Comparison of ENCODE assay signal across 21 mouse cellular contexts in the genomic region with DNA sequence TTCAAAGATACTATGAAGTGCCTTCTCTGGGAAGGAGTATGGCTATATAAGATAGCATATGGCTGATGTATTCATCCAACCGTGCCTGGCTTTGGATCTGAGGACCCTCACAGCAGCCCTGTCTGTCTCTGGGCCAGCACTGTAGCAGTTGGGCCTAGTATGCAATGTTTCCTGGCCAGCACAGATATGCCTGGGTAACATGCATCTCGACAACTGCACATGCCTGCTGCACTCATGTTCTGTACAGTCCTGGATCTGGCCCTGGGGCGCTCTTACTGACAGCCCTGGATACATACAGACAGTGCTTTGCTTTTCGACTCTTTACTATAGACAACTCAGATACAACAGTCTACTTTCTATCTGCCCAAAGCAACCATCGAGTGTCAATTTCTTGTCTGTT.
DNase-seq lines count a peak whose midpoint lies in the region; ATAC-seq lines count a peak whose summit lies in the region.
"Had no signal": no experiment of that assay in that cellular context is flagged by ENCODE, and none has a peak within 500 bp of the region (broad histone marks: within the 10 kb centered on the region; RNA-seq: fewer than 3 reads in every experiment).

No protein-coding gene starts in this region.

- H3K9me3 ChIP-seq in forebrain, embryonic 13.5 days (replicated peaks): no peaks in the 10 kb centered on the region
- no peaks in the 10 kb centered on the region for H3K9me3 ChIP-seq in forebrain, embryonic 12.5 days
- H3K9me3 ChIP-seq: G1E; hindbrain, embryonic 13.5 days; intestine, embryonic 15.5 days had no signal

- H3K27me3 ChIP-seq in forebrain, embryonic 13.5 days: no peaks in the 10 kb centered on the region
- H3K27me3 ChIP-seq in forebrain, embryonic 12.5 days: no peaks in the 10 kb centered on the region
- H3K27me3 ChIP-seq: CH12.LX; intestine, embryonic 15.5 days; Patski had no signal

- no peak overlapping the region for H3K4me3 ChIP-seq in forebrain, embryonic 13.5 days
- H3K4me3 ChIP-seq in forebrain, embryonic 12.5 days (replicated peaks): no peak overlapping the region
- H3K4me3 ChIP-seq: hindbrain, embryonic 13.5 days; intestine, embryonic 15.5 days had no signal

- peak; percentile 62; the same call in 1 of the 2 replicates for ATAC-seq in forebrain, embryonic 13.5 days
- no peak for ATAC-seq in forebrain, embryonic 12.5 days (ENCODE audit: low FRiP score)
- ATAC-seq: intestine, embryonic 15.5 days; Patski had no signal

- DNase-seq in heart, adult 11 months: peak; percentile 81
- DNase-seq in heart, adult 18-20 months: no peak
- peak; percentile 53 for DNase-seq in left cerebral cortex, postnatal 4 days
- no peak for DNase-seq in left cerebral cortex, postnatal 14 days (ENCODE audit: low spot score in 2 of 2)
- no peak for DNase-seq in spleen, adult 12 weeks (ENCODE audit: low spot score)
- DNase-seq: adrenal gland, postnatal 10 days; adrenal gland, postnatal 36 days; B cell, adult 2 months; cerebellum, adult 11 months; cerebellum, adult 8-10 months; gastrocnemius, postnatal 25 days; kidney, adult 11 months; kidney, adult 9 months had no signal

- 90% methylated on average over 5 of the region's 5 CpGs for WGBS in forebrain, embryonic 13.5 days
- WGBS in forebrain, embryonic 12.5 days: 91% methylated on average over 5 of the region's 5 CpGs

- H3K36me3 ChIP-seq in forebrain, embryonic 13.5 days (ENCODE audit: poor library complexity, severe bottlenecking): no peaks in the 10 kb centered on the region
- H3K36me3 ChIP-seq in forebrain, embryonic 12.5 days (replicated peaks): no peaks in the 10 kb centered on the region
- H3K36me3 ChIP-seq: G1E; hindbrain, embryonic 13.5 days; intestine, embryonic 15.5 days had no signal

- intact Hi-C loops in left cerebral cortex, postnatal 4 days (cut with DNase I): no loop called here
- intact Hi-C loops in left cerebral cortex, postnatal 14 days (cut with DNase I): no loop called here

- no peak overlapping the region for H3K9ac ChIP-seq in forebrain, embryonic 13.5 days
- no peak overlapping the region for H3K9ac ChIP-seq in forebrain, embryonic 12.5 days
- H3K9ac ChIP-seq: hindbrain, embryonic 13.5 days; intestine, embryonic 15.5 days had no signal

- H3K4me1 ChIP-seq in forebrain, embryonic 13.5 days: no peaks in the 10 kb centered on the region
- no peaks in the 10 kb centered on the region for H3K4me1 ChIP-seq in forebrain, embryonic 12.5 days
- H3K4me1 ChIP-seq: hindbrain, embryonic 13.5 days; intestine, embryonic 15.5 days had no signal

- no peak overlapping the region for H3K27ac ChIP-seq in forebrain, embryonic 13.5 days
- no peak overlapping the region for H3K27ac ChIP-seq in forebrain, embryonic 12.5 days
- H3K27ac ChIP-seq: hindbrain, embryonic 13.5 days; intestine, embryonic 15.5 days had no signal

- H3K4me2 ChIP-seq in forebrain, embryonic 13.5 days: no peak overlapping the region
- H3K4me2 ChIP-seq in forebrain, embryonic 12.5 days: no peak overlapping the region
- H3K4me2 ChIP-seq: heart, embryonic 11.5 days; hindbrain, embryonic 13.5 days; intestine, embryonic 15.5 days had no signal

Comparison
In these comparisons a context has a peak if more than half of its experiments do, and no peak if none do; other contexts are left out.
1. DNase-seq: peak in heart, adult 11 months (single experiment) and left cerebral cortex, postnatal 4 days (single experiment); none in heart, adult 18-20 months (0 of 2), left cerebral cortex, postnatal 14 days (0 of 2) and spleen, adult 12 weeks (single experiment).